Mouse (Mus musculus): ENCODE measurements around the gene Olfr1006. TPM values are rescaled to one million over a fixed set of nuclear protein-coding genes. Genes with fewer than 3 reads are reported as not detected.
"Not testable (repeated sequence)": the region's sequence is repeated elsewhere in the genome, so short reads cannot be mapped to it uniquely, and the experiment has no call there.

Gene Olfr1006
- polyA plus RNA-seq (2017; shearing (Covaris generic)), result not detected

DNA sequence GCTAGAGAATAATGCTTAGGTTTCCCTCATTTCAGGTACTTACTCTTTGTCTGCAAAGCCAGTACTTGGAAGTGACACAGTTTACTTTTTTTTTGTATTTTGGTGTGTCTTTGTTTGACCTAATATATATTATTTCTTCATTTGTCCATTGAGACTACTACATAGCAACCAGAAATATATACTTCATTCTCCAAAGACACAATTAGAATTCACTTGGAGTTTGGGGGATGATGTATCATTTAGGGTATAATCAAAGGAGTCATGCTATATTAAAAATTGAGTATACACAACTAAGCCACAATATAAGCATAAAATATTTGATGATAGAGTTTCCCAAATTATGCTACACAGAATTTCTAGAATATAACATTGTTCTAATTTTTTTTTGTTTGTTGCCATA, at the start of gene Olfr1006:
Gene Olfr1006, minus strand, starts transcription at position 101 of the 400 bp plus-strand sequence.
- no peak for ATAC-seq

DNA sequence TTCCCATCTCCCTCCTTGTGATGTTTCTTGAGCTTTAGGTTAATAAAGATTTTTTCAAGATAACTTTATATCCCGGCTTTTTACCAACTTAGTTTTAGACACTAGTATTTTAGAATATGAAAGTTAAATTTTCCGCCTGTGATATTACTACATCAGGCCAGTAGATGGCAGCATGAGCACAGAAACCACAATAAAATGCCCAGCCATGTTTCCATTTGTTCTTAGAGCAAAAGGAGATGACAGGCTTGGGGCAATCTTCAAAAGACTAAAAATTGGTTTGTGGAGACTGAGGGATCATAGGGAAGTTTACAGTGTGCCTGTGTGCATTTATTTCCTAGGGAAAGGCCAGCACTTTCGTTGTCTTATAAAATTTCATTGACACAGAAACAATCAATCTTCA, 47.2 kb upstream of the Olfr1006 start:
- no peak for ATAC-seq

DNA sequence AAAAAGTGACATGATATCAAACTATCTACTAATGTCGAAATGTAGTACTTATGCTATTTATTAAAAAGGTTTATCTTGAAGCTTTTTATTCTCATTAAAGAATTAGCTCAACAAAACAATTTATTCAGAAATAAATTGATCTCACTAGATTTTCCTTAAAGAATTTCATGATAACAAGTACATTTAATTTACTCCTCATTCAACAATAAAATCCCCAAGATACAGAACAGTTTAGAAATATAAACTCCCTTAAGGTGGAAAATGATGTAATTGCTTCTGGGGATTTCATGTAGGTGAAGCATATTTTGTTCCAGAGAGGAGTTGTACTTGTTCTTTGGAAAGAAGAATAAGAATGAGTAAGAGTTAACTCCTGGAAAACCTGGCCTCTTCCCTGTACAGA, 36.6 kb upstream of the Olfr1006 start, which contains the start of gene Olfr1009:
Gene Olfr1009, plus strand, starts transcription at position 301 of the 400 bp plus-strand sequence.
- ATAC-seq, result no peak

DNA sequence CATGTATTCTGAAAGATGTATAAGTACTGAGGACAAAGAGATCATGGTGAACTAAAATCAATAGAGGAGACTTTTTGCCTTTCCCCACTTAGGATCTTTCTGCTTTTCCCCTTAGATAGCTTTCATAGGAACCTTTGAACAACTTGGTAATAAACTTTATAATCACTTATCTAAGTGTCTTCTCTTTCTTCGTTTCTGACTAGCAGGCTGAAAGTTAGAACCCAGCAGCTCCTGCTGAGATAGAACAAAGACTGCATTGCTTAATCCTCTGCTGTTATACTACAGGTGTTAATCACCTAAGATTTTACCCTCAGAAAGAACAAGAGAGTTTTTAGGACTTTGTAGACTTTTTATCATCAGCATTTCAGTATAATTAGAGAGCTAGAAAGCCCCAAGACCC, 32.6 kb upstream of the Olfr1006 start:
- no peak for ATAC-seq

DNA sequence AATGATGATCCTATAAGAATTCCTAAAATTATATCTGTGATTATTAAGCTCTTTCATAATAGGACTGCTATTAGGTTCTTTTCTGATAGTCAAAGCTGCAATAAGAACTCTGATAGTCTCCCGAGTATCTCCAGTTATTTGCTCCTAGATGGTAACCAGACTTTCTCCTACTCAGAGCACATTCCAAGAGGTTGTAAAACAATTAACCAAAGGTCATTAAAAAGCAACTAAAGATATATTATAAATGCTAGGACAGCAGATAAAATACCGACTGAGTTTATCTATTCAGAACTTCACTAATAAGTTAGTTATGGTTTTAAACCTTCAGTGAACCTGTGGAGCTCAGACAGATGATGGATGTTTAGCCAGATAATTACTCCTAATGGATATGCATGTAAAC, 32.1 kb upstream of the Olfr1006 start:
- not testable (repeated sequence) for ATAC-seq

DNA sequence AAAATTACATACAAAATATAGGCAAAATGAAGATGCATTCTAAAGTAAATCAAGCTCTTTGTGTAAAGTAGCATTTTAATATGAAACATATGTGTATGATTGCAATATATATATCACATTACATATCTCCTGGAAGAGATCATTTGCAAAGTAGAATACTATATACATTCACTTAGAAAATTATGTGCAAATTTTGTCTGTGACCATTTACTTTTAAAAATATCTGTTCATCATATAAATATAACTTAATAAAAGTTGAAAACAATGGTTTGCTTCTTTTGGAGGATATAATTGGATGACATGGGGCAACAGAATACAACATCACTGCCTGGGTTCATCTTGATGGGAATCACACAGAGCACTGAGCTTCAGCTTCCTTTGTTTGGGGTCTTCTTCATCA, 10.6 kb upstream of the Olfr1006 start, which contains the start of gene Olfr1008:
Gene Olfr1008, plus strand, starts transcription at position 301 of the 400 bp plus-strand sequence.
- no peak for ATAC-seq

DNA sequence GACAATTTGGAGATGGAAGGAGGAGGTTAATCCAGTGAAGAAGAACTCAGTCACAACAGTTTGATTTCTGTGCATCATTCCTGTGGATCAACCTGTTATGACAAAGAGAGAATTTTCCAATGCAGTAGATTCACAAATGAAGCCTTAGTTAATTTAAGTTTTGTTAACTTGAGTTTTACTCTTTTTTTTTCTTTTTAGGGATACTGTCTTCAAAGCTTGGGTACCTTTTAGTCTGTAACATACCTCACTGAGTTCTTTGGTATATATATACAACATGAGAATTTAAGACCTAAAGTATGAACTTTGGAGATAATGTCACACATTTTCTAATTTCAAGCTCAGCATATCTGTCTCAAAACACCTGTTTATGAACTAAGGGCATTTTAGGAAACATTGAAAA, 14.2 kb downstream of the Olfr1006 start, which contains the start of gene Olfr154:
Gene Olfr154, minus strand, starts transcription at position 101 of the 400 bp plus-strand sequence.
- ATAC-seq, result not testable (repeated sequence)

DNA sequence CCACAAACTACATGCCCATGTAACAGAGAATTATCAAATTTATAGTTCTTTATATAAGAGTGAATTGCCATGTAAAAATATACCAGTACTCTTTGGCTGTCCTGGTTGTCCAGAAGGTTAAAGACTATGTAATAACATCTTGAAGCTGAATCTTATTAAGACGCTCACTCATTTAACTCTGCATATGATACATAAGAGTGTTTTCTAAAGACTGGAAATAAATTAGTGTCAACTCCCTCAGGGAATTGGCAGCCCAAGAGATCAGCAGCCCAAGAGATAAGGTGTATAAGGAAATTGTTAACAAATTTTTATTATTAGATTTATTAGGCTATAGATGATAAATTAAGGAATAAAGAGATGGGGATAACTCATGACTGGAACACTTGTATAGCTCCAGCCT, 28.0 kb downstream of the Olfr1006 start, which contains the start of gene Olfr1002:
Gene Olfr1002, minus strand, starts transcription at position 101 of the 400 bp plus-strand sequence.
- ATAC-seq, result no peak

Other genes with a start within 250 kb of the Olfr1006 start
- not detected for gene Olfr994, start 242.3 kb downstream of the Olfr1006 start, polyA plus RNA-seq (2017; shearing (Covaris generic))
- not detected for gene Olfr995, start 235.1 kb downstream of the Olfr1006 start, polyA plus RNA-seq (2017; shearing (Covaris generic))
- not detected for gene 4833423E24Rik, start 159.7 kb downstream of the Olfr1006 start, polyA plus RNA-seq (2017; shearing (Covaris generic))
- gene Olfr996, start 99.6 kb downstream of the Olfr1006 start, polyA plus RNA-seq (2017; shearing (Covaris generic)), result not detected
- gene Olfr998, start 89.8 kb downstream of the Olfr1006 start, polyA plus RNA-seq (2017; shearing (Covaris generic)), result not detected
- not detected for gene Olfr1000, start 66.9 kb downstream of the Olfr1006 start, polyA plus RNA-seq (2017; shearing (Covaris generic))
- not detected for gene Olfr1002, start 28.1 kb downstream of the Olfr1006 start, polyA plus RNA-seq (2017; shearing (Covaris generic))
- gene Olfr154, start 14.3 kb downstream of the Olfr1006 start, polyA plus RNA-seq (2017; shearing (Covaris generic)), result not detected
- gene Olfr1008, start 10.7 kb upstream of the Olfr1006 start, polyA plus RNA-seq (2017; shearing (Covaris generic)), result not detected
- not detected for gene Olfr1009, start 36.7 kb upstream of the Olfr1006 start, polyA plus RNA-seq (2017; shearing (Covaris generic))
- not detected for gene Olfr1012, start 84.0 kb upstream of the Olfr1006 start, polyA plus RNA-seq (2017; shearing (Covaris generic))
- not detected for gene Olfr1013, start 88.3 kb upstream of the Olfr1006 start, polyA plus RNA-seq (2017; shearing (Covaris generic))
- not detected for gene Olfr1014, start 93.9 kb upstream of the Olfr1006 start, polyA plus RNA-seq (2017; shearing (Covaris generic))
- gene Olfr1015, start 103.2 kb upstream of the Olfr1006 start, polyA plus RNA-seq (2017; shearing (Covaris generic)), result not detected
- gene Olfr1016, start 123.8 kb upstream of the Olfr1006 start, polyA plus RNA-seq (2017; shearing (Covaris generic)), result not detected
- not detected for gene Olfr1018, start 139.7 kb upstream of the Olfr1006 start, polyA plus RNA-seq (2017; shearing (Covaris generic))
- not detected for gene Olfr1019, start 166.7 kb upstream of the Olfr1006 start, polyA plus RNA-seq (2017; shearing (Covaris generic))
- not detected for gene Olfr1020, start 168.3 kb upstream of the Olfr1006 start, polyA plus RNA-seq (2017; shearing (Covaris generic))
- not detected for gene Olfr1022, start 189.8 kb upstream of the Olfr1006 start, polyA plus RNA-seq (2017; shearing (Covaris generic))
- gene Olfr1023, start 206.9 kb upstream of the Olfr1006 start, polyA plus RNA-seq (2017; shearing (Covaris generic)), result not detected
- gene Olfr1024, start 226.3 kb upstream of the Olfr1006 start, polyA plus RNA-seq (2017; shearing (Covaris generic)), result not detected
- not detected for gene Olfr1025-ps1, start 236.4 kb upstream of the Olfr1006 start, polyA plus RNA-seq (2017; shearing (Covaris generic))
- not detected for gene Olfr1026, start 242.8 kb upstream of the Olfr1006 start, polyA plus RNA-seq (2017; shearing (Covaris generic))